Mouse (Mus musculus) telencephalon, adult 2 months (tissue): Measurements from ENCODE around the gene Tes3-ps.

Experiments
- DNase-seq: peaks from one replicate; pipeline ENCODE4 v3.0.0-alpha.2; 2011; ENCODE audit warnings: low read depth, low spot score

Tes3-ps gene

DNA sequence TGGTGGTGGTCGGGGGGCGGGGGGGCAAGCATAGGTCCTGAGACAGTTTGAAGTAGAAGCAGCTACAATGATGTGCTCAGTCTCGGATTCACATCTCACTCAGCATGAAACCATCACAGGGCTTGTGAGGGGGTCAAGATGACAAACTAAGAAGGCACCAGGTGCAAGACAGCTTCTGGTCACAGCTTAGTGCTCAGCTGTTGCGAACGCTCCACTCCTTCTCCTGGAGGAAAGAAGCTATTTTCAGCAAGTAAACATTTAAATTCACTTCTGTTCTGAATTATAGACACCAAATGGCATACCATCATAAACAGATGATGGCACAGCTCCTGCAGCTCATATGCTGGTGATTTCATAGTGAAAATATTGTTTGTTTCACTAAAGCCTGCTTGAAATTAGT, 7.7 kb upstream of the Tes3-ps start:
- DNase-seq: peak; percentile 24

DNA sequence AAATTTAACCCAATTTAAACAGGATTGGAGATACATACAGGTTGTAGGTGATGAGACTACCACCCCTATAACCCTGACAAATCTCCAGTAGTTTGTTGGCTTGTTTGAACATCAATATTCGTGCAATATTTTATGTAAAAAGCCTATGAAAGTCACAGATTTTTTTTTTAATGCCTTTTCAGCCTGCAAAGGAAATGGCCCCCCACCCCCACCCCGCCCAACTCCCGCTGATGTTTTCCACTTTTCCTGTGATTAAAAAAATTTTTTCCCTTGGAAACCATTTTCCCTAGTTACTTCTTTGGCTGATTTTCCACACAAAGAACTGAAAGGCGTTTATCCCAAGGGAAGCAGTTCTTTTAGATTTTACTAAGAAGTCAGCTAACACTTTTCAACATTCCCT, 11.4 kb downstream of the Tes3-ps start, which contains the start of gene Ecm2:
Ecm2 (plus strand) TSS at position 301 of the 400 bp plus-strand sequence.
- DNase-seq: no peak

DNA sequence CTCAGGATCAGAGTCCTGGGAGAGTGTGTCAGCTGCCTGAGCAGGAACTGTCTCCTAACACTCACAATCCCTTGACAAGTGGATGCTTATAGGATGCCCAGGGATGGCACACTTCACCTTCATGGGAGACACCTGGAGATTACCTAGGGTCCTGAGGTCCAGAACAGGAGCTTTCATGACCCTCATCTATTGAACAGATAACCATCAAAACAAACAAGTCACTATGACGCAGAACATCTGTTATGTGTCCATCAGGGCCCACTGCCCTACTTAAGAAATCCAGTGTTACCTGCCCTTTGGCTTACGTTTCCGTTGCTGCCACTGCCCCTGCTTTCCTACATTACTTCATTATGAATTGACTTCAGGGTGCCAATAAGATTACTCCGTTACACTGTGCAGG, 12.7 kb downstream of the Tes3-ps start:
- no peak for DNase-seq

DNA sequence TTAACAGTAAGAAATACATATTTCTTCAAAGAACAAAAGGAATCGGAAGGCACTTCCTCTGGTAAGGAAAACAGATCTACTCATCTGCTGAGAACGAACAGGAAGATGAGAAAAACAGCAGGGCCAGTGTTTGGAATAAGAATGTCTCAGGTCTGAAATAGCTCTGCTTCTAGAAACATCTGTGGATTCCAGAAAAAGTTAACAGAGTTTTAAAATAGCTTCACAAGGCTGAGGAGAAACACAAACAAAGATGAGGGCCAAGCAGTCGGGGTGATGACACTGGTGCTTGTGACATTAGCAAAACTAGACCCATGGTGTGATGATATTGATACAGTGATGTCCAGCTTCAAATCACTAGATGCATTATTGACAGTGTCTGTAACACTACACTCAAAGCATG, 14.1 kb downstream of the Tes3-ps start:
- DNase-seq: no peak

DNA sequence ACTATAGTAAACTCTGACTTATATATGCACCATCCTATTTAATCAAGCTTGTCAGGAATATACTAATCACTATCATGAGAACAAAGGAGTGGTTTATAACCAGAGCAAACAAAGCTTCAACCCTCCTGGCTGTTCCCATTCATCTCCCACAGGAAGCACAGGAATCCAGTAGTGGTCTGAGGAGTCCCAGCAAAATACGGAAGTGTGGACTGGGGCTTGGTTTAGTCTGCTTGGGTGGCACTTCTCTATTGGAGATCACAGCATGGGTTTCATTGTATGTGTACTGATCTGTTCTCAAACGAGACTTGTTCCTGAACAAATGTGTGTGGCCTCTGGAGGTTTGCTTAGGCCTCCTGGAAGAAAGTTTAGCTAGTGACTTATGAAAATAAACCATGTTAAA, 25.6 kb downstream of the Tes3-ps start:
- DNase-seq: no peak

DNA sequence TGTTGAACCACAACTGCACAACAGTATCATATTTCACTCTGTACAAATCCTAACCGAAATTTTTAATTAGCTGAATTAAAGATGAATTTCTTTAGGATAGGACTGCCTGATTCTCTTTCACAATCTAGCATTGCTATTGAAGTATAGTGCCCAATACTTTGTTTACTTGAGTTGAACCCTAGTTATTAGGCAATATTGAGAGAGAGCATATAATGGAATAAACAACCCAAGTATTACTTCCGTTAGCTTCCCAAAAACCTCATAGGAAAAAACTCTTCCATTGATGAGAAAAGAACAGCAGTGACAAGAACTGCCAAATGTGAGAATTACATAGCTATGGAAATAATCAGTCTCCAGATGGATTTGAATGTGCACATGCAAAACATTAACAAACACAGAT, 33.1 kb downstream of the Tes3-ps start:
- no peak for DNase-seq

DNA sequence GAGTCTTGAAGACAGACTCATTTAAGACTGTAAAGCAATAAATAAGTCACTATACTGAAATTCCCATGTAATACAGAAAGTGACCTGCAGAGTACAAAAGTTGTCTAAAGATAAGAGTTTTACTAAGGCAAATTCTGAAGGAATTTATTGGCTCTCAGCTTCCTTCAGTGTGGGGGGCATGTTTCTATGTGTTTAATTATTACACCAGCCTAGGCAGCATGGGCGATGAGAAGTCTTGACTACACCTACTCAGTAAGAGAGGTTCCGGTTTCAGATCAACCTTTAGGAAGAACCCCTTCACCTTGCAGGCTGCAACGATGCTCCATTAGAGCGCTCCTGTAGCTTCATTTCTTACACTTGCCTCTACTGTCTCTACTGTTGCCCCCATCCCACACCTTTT, 37.5 kb downstream of the Tes3-ps start:
- DNase-seq: no peak

DNA sequence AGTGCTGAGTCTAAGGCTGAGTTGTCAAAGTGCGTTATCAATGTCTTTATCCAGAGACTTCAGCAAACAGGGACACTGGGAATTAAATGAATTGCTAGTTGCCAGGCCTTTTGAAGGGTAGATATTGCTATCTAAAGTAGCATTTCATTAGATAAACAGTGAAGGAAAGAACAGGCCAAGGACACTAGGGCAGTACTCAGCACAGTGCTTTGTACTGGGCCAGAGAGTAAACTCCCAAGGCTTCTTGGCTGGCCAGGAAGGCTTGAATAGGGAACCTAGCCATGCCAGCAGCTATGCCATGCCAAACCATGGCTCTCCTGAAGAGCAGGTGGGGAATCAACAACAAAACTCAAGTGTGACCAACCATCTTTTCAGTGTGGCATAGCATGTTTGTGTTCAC, 43.8 kb downstream of the Tes3-ps start:
- DNase-seq: no peak

DNA sequence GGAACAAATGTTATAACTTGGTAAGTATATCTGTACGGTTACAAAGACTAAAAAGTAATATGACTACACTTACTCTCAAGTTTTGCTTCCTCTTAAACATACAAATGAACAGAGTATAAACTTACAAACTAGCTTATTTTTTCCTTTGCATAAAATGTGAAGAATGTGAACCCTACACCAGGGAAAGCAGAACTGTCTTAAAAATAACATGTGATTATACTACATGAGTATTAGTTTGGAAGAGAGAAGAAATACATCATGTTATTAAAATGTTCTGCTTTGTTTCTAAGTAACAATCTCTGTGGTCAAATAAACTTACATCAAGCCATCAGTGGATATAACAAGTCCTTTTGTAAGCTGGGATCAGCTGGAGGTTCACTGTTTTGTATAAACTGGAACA, 45.6 kb downstream of the Tes3-ps start:
- no peak for DNase-seq

DNA sequence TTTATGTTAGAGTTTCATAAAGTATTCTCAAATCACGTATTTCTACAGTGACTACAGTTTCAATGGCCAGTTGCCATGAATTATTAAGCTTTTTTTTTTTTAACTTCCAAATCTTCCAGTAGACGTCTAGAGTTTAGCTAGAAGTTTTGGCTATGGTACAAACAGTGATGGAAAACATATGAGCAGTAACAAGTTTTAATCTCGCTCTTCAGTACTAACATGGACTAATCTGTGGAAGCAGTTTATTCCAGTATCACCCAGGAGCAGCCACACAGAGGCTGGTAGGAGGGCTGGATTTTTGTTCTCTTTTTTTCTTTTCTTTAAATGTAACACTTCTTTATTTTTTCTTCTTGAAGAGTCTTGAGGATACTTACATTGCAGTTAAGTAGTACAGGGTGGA, 51.2 kb downstream of the Tes3-ps start, which contains the start of gene Aspn:
Aspn (plus strand) TSS at position 165 of the 400 bp plus-strand sequence.
- DNase-seq: no peak

DNA sequence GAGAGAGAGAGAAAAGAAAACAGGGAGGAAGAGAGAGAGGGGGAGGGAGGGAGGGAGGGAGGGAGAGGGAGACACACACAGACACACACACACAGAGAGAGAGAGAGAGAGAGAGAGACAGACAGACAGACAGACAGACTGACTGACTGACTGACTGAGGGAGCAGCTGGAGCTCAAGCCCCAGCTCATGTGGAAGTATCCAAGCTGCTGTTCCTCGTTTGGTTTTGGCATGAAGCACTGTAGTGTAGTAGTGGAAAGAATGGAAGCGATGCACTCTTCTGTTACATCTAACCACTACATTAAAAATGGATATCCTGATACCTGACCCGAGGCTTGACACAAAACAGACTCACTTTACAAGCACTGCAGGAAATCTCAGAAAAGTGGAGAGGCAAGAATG, 52.5 kb downstream of the Tes3-ps start:
- no peak for DNase-seq
